Mouse (Mus musculus): ENCODE measurements around the gene Cacna2d2.

- no peak for TF ChIP-seq CTCF (IDR thresholded peaks at IDR 0.05; ENCODE audit: low read depth, low read length)
- no peak for TF ChIP-seq POLR2A (IDR thresholded peaks at IDR 0.05; ENCODE audit: extremely low read depth, insufficient read depth, low read length)
These were observed 1.4 kb downstream of the Cacna2d2 start for GRCm38 (mm10) chr9:107400666-107401285.
